Mouse (Mus musculus) ES-CJ7 (cell line): ENCODE results near the gene Rmdn2.

Experiments
- DNase-seq: peaks from one replicate; pipeline ENCODE4 v3.0.0; 2011; ENCODE audit warnings: low read depth, low spot score

Rmdn2 gene

DNA sequence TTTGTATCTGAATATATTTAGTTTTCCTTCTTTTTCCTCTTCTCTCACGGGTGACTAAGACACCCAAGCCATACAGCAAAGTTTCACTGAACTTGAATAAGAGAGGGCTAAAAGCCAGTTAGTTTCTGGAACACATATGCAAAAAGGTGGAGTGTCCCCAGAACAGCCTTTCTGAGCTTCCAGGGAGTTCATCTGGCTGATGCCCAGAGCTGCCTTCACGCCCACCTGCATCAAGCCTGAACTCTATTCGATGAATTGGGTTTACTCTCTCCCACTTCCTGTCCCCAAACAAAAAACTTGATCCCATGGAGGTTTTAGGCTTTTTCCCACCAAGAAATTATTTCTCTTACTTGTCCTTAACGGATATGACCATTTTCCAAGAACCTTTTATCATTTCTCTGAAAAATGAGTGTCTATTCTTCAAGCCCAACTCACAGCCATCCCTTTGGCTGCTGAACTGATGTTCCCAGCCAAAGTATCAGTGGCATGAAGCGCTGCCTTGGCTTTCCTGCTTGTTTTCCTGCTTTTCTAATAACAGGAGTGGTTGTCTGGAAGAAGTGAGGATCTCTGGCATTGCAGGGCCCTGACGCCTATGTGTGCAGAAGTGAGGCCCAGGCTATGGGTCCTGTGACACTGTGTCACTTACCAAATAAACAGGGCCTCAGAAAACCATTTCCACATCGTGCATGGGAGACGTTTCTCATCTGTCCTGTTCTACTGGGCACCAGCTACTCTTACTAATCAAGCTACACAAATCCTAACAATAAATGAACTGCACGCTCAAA lies 94.2 kb downstream of the Rmdn2 start:
- DNase-seq, result no peak

DNA sequence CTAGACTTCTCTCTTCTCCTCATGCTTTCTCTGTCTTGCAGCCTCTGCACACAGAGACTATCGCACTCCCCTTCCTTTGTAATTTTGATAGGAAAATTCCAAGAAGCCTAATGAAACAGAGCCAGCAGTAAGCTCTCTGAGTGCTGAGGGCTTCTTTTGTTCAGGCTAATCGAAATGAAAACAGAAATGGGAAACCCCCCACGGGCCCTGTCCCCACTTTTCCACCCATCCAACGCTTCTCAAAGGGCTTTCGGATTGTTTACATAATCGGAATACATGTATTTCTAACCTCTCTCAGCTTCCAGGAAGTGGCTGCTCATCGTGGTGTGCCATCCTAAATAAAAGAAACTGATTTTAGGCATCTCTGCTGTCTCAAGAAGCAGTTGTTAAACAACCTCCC lies 96.5 kb downstream of the Rmdn2 start:
- DNase-seq, result peak; percentile 40

DNA sequence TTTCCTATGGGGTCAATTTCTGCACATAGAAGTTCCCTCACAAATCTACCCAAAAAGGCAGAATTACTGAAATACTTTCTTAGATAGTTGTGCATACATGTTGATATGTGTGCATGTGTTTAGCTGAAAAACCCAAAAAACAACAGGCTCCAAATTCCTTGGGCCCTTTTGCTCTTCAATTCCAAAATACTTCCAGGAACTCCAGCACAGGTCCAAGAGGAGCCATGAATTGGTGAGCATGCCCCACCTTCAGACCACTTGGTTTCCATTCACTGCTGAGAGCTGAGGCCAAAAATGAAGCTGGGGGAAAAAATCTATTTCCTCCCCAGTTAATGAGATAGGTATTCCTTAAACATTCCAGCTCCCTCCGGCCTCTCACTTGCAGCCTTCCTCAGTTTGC lies 98.1 kb downstream of the Rmdn2 start:
- no peak for DNase-seq

DNA sequence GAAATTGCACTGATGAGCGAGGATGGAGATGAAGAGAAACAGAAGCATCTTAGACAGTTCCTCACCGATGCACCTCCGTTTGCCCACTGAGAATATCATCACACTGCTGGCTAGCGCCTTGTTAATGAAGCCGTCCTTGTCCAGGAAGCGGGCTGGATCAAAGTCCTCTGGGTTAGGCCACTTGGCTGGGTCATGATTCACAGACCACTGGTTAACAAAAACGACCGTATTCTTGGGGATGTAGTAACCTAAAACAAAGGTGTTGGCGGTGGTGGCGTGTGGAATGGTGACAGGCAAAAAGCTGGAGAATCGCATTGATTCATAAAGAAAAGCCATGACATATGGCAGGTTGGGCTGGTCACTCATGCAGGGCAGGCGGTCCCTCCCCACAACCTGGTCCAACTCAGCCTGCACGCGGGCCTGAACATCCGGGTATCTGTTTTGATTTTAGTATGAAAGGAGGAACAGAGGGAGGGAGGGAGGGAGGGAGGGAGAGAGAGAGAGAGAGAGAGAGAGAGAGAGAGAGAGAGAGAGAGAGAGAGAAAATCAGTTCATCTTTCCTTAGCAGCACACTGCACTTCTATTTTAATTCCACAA lies 98.7 kb downstream of the Rmdn2 start:
- DNase-seq, result no peak

DNA sequence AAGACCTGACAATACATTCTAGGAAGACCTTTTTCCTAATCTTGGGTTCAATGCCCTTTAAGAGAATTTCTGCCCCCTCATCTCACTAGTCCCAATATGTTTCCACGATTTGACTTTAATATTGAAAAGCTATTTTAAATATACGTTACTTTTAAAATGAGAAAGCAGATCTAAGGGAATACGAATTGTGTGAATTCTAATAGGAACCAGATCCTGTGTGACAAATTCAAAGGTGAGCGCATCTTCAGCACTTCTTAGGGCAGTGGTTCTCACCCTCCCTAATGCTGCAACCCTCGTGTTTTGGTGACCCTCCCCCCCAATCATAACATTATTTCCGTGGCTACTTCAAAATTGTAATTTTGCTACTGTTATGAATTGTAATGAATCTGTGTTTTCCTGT lies 100.3 kb downstream of the Rmdn2 start:
- no peak for DNase-seq

DNA sequence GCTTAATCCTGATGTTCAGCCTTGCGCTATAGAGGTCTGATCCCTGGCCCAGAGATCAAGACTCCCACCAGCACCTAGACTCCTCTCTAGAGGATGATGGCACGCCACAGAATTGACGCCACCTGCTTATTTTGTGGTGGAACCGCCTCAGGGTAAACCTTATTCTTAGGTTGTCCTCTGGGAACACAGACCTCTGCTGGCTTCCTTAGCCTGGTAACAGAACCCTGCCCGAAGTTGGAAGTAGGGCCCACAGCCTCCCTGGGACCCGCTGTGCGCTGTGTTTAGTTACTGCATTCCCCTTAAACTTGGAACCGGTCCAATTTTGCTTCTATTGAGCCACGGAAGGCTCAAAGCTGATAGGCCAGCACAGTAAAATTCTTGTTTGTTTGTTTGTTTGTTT lies 100.9 kb downstream of the Rmdn2 start:
- DNase-seq, result peak; percentile 35

DNA sequence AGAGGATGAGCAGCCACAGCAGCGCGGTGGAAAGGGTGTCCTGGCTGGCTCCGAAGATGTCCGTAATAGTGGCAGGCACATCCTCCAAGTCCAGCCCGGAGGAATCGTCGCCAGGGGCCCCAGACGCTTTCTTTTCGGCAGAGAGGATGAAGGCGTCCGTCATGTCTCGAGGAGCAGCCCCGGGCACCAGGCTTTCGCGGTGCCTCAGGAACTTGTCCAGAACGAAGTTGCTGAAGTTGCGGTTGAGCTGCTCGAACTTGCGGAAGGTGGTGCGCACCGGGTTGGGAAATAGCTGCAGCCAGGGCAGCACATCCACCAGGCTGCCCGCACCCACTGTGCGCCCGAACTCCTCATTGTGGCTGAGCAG lies 101.6 kb downstream of the Rmdn2 start:
- DNase-seq, result peak; percentile 35

DNA sequence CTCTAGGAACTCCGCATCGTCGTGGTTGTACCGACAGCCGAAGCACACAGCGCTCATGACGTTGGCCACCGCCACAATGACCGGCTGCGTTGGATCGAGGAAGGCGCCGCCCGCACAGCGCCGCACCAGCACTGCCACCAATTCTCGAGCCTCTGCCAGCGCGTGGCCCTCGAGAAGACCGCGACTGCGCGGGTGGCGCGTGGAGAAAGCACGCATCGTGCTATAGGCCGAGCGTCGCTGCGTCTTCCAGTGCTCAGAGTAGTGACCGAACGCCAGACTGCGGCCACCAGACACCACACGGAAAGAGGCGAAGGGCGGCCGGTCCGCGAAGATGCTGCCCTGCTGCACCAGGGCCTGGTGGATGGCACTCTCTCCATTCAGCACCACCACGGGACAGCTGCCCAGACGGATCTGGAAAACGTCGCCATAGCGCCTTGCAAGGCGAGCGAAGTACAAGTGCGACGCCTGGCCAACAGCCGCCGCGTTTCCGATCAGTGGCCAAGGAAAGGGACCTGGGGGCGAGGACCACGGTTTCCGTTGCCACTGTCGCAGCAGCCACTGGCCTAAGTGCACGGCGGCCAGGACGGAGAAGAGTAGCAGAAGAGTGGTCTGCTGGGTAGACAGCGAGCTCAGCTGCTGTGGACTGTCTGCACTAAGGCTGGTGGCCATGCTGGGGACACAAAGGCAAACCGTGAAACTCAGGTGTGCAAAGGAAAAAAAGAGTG lies 102.1 kb downstream of the Rmdn2 start:
- peak; percentile 36 for DNase-seq

DNA sequence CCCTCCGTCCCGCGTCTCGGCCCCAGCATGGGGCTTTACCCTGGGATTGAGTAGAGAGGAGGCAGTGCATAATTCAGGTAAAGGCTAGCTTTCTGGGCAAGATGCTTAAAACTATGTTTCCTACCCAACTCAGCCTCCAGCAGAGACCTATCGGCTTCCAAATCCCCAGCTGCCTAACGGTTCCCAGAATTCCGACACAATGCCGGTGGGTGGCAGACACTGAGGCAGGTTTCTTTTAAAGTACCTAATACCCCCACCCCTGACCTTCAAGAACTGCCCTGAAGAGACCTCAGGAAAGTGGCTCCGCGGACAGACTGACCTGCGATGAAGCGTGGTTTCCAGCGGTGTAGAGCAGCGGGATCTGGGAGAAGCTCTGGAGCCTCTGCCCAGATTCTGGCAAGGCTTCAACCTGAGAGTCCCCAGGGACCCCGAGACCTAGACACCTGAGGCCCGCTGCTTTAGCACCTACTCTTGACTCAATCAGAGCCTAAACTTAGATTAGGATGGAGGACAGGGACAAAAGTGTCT lies 102.8 kb downstream of the Rmdn2 start:
- DNase-seq, result no peak

DNA sequence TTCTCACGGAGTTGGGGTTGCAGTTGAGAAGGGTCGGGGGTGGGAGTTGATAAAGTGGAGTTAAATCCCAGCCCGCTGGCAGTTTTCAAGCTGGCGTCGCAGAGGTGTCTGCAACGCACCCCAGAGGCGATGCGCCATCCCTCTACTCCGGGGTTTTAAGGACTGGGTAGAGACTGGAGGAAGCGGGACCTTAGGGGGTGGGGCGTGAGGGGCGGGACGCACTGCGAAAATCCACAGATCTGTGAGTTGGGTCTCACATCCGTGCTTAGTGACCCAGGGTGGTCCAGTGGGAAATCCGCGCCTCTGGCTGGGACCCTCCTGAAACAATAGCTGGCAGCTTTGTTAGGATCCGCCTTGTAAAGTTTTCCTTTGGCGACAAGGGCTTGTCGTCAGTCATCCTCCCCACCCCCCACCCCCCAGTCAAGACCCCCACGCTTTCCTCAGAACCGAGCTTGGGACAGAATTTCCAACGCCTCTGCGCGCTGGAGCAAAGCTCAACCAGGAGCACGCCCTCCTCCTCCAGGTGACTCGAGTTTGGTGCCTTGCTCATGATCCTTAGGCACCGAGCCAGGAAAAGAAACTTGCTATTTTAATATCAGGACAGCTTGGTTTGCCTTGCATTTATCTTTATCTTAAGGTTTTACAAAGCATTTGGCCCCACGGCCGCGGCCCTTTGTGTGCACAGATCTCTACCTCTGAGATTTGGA lies 103.4 kb downstream of the Rmdn2 start, which contains the start of gene Cyp1b1:
Gene Cyp1b1, minus strand, starts transcription at position 131 of the 707 bp plus-strand sequence.
- peak; percentile 35 for DNase-seq

DNA sequence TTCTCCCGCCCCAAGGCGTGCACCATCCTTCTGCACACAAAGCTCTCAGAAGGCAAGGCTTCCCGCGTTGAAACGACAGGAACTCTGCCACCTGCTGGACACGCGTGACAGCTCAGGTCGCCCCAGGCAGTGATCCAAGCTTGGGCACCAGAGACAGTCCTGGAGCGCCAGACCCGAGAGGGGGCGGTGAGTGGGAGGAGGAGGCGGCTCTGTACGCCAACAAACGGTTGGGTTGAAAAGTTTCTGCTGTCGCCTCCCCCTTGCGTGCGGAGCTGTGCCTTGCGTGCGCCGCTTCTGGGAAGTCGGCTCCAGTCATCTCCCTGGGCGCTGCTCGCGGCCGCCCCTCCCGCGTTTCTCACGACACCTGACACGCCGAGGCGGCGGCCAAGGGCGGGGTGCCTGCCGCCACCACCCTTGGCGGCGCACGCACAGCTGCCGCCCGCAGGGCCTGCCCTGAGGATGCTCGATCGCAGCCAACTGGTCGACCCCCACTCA lies 104.0 kb downstream of the Rmdn2 start:
- peak; percentile 97 for DNase-seq

DNA sequence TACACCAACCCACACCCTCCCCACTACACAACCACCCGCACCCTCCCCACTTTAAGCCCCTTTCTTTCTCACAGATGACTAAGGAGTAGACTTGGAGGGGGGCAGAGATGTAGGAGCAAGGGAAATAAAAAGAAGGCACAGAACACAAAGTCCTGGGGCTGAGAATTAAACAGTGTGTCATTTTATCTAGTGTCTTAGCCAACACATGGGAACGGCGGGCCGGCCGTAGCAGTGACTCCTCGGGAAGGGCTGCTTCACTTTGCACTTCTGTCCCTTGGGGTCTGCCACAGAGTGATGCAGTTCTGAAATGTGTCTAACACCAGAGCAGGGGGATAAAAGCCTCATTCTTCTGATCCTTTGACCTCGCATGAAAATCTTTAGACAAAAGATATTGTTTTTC lies 109.0 kb downstream of the Rmdn2 start:
- DNase-seq, result no peak

DNA sequence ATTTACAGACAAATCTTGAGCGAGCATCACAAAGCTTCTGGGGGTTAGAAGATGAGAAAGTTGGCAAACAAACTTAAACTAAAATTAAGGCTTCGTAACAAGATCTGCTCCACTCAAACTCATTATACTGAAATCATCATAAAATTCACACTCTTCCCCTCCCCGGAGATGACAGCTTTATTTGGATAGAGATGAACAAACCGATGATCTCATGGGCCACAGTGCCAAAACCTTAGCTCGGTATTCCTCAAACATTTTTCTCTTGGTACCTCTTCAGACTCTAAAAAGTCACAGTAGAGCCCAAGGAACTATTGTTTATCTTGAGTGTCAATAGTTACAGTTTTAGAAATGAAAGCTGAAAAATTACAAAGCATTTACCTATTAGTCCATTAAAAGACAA lies 115.0 kb downstream of the Rmdn2 start:
- no peak for DNase-seq

DNA sequence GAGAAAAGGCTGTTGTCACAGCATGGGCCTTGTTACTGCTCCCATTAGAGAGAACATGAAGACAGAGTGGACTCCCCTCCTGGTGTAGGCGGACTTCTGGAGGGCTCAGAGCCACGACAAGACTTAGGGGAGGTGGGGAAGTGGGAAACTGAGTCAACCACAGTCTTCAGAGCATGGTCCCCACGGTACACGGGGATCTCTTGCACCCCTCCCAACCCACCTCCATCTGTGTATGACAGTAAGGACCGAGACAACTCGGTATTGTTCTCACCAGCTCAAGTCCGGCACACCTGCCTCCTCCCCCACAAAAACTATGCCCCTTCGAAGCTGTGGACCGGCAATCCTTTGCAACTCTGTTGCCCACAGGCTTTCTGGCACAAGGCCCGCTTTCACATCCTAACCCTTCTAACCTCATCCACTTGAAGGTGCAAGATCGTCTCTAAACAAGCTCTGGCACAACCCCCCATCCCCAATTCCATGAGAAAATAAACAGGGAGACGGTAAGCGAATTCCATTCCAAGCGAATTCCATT lies 116.5 kb downstream of the Rmdn2 start:
- no peak for DNase-seq

DNA sequence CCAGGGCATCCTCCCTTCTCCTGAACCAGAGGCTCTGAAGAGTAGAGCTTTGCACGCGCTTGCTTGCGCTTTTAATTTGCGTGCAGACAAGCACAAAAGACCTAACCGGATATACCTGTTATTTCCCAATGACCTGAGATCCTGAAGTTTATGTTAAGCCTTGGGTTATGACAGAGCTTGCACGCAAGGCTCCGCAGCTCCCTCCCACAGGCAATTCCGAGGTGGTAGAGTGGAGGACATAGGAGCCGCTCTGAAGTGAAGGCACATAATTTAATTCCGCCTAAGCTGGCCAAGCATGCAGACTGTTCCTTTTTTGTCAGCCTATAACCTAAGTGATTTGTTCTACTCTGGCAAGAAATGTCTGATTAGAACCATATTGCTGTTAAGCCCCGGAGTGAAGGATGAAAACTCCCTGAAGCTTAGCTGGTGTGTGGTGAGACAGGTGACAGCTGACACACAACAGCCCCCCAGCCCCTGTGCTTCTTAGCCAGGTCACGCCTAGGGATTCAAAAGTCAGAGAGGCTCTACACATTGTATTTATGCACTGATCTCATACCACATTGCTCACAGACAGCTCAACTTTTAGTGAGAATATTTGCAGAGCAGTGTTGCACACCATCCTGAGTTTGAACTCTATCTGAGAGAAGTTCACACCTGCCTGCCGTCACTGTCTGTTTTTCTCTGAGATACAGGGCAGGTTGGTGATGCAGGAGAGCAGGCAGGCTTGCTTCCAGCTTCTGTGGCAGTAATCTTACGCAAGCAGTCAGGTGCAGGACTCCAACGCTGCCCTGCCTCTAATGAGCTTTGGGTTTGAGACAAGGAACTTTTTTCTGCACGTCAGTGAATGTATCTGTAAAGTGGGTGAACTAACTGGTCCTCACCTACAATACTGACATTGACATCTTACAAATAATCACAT lies 117.2 kb downstream of the Rmdn2 start:
- DNase-seq, result no peak

DNA sequence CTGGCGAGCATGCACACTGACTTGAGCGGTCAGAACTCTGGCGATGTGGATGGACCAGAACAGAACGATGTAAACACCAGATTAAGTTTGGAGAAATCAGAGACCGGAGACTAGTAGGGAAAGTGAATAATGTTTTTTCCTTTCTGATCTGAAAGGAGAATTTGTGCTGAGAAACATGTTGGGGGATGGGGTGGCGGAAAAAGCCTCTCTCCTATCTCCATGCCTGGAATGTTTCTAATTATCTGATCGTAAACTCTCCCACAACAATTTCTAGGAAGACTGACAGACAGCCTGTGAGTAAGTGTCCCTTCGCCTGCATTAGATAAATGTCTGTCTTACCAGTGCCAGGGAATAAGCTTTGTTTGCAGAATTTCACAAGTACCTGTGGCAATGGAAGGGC lies 119.3 kb downstream of the Rmdn2 start:
- no peak for DNase-seq

DNA sequence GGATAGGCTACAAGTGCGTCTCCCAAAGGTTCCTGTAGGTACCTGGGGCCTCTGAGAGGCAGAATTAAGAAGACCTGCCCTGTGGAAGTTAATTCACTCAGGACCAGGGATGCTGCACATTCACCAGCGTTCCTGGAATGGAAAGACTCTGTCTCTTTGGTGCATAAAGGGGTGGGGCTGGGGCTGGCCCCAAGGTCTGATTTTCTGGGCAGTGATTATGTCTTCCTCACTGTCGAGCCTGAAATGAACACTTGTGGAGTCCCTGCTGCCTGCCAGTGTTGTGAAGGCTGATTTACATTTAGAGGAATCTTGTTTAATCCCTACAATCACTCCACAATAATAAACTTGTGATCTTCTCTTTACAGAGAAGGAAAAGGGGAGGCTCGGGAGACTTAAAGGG lies 121.4 kb downstream of the Rmdn2 start:
- no peak for DNase-seq

DNA sequence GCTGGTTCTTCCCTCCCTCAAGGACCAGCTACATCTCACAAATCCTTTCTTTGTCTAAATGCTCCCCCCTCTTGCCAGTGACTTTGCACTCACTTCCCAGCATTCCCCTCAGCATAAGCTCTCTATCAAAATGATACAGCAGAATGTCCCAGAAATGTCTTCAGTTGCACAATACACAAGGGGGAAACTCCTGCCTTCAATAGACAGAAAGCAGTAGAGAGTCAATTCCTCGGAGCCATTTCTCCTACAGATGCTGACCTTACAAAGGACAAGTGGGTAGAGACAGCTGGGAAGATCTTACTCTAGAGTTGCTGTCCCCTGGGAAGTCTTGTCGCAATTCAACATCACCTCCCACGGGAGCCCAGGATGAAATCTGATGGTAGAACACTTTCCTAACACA lies 125.9 kb downstream of the Rmdn2 start:
- DNase-seq, result no peak

DNA sequence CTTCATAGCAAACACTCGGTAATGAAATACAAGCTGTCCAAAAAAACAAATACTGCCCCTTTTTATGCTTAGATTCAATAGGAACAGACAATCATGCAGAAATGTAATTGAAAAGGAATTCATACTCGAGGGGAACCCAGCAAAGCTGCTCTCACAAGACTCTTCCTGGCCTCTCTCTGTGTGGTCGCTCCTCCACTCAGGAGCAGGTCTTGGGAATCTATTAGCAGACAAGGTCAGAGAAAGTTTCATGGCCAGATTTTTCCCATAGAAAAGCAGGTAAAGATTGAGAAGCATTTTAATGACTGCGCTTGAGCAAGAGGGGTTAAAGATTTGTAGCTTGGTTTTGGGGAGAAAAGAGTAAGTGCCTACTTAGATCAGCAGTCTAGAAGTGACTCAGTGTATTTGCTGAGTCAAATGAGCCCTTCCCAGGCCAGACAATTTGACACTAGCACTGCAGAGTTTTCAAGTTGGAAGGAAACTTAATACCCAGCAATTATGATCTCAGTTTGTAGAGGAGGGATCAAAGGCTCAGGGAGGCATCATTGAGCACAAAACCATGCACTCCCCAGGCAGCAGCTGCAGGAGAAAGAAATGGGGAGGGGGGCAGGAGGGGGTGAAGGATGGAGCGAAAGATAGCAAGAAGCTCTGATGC lies 127.3 kb downstream of the Rmdn2 start:
- no peak for DNase-seq

DNA sequence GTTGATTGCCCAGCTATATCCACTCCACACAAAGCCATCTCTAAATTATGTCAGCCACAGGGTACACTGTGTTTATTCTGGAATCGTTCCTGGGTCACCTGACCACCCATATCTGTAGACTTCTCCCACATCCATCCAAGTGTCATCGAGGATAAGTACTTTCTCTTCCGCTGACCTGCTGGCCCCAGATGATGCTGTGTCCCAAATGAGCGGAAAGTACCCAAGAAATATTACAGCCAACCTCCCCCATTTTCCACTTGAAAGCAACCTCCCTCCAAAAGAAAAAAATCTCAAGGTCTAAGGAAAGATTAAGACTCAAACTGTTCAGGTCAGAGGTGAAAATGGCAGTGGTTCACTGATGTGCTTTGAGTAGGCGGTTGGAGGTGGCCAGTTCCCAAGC lies 131.0 kb downstream of the Rmdn2 start:
- DNase-seq, result no peak
